Mouse (Mus musculus) limb, embryonic 12.5 days (tissue): Measurements from ENCODE around the gene Pimreg. TPM values are rescaled to one million over a fixed set of nuclear protein-coding genes. Genes with fewer than 3 reads are reported as not detected.

Experiments used
- ATAC-seq: fragments of 200-750 bp; cut with Nextera tagmentation; 2 replicates; pipeline ENCODE4 v1.8.0; 2017; ENCODE audit warnings: low read depth, moderate TSS enrichment; ENCODE audit not compliant: insufficient number of reproducible peaks, insufficient read depth, low FRiP score, low TSS enrichment
- H3K27ac ChIP-seq: fragments of 300-500 bp; sonication (generic); 2 replicates; pipeline ENCODE4 v1.5.1; 2016; ENCODE audit warnings: mild to moderate bottlenecking, moderate library complexity
- H3K27me3 ChIP-seq: fragments of 300-500 bp; sonication (generic); 2 replicates; pipeline ENCODE4 v1.6.1; 2016; ENCODE audit warnings: mild to moderate bottlenecking, moderate library complexity
- H3K36me3 ChIP-seq: fragments of 300-500 bp; sonication (generic); 2 replicates; pipeline ENCODE4 v1.6.1; 2016; ENCODE audit warnings: mild to moderate bottlenecking, moderate library complexity
- H3K4me1 ChIP-seq: fragments of 300-500 bp; sonication (generic); replicated peaks from 2 replicates; pipeline ENCODE4 v1.6.1; 2016
- H3K4me2 ChIP-seq: fragments of 300-500 bp; sonication (generic); 2 replicates; pipeline ENCODE4 v1.6.1; 2016; ENCODE audit warnings: mild to moderate bottlenecking, moderate library complexity
- H3K4me3 ChIP-seq: fragments of 300-500 bp; sonication (generic); replicated peaks from 2 replicates; pipeline ENCODE4 v1.5.1; 2016; ENCODE audit warnings: mild to moderate bottlenecking
- H3K9ac ChIP-seq: fragments of 300-500 bp; sonication (generic); replicated peaks from 2 replicates; pipeline ENCODE4 v1.6.1; 2016; ENCODE audit warnings: mild to moderate bottlenecking, moderate library complexity
- H3K9me3 ChIP-seq: fragments of 300-500 bp; sonication (generic); 2 replicates; pipeline ENCODE4 v1.6.1; 2016; ENCODE audit warnings: mild to moderate bottlenecking, moderate library complexity
- WGBS: fragments of 180-500 bp; shearing (Covaris S2); methylation state at CpG from one replicate; pipeline ENCODE4 v1.1.7; 2016; 5-methylcytosine and 5-hydroxymethylcytosine counted together
- polyA plus RNA-seq: library from polyadenylated mRNA; unstranded; fragments of >200 nt; fragmentation: Nextera tagmentation; extraction: Ambion mirVana; gene quantifications from 2 replicates; pipeline ENCODE4 v1.2.1, GENCODE M21; 2016

The Pimreg gene
- polyA plus RNA-seq, 1 experiment from 2014 or later, result 138 TPM

GRCm38 (mm10) chr11:72029143-72029542 is 12.7 kb upstream of the Pimreg start:
- H3K4me2 ChIP-seq, result peak overlapping the region; percentile 26; the same call in 1 of the 2 replicates
- no peaks in the 10 kb centered on the region for H3K9me3 ChIP-seq
- ATAC-seq, result peak; percentile 73
- H3K9ac ChIP-seq, result no peak overlapping the region
- 19% methylated on average over 23 of the region's 23 CpGs for WGBS
- H3K27me3 ChIP-seq, result peaks cover 23% of the 10 kb centered on the region
- H3K4me1 ChIP-seq, result no peaks in the 10 kb centered on the region
- H3K27ac ChIP-seq, result no peak overlapping the region
- H3K36me3 ChIP-seq, result no peaks in the 10 kb centered on the region
- H3K4me3 ChIP-seq, result no peak overlapping the region

GRCm38 (mm10) chr11:72031353-72031752 is 10.5 kb upstream of the Pimreg start:
- H3K27me3 ChIP-seq, result peaks cover 23% of the 10 kb centered on the region
- H3K36me3 ChIP-seq, result no peaks in the 10 kb centered on the region
- no peak overlapping the region for H3K27ac ChIP-seq
- no peak overlapping the region for H3K9ac ChIP-seq
- H3K4me3 ChIP-seq, result no peak overlapping the region
- H3K4me2 ChIP-seq, result no peak overlapping the region
- WGBS, result 93% methylated on average over 7 of the region's 7 CpGs
- H3K4me1 ChIP-seq, result no peaks in the 10 kb centered on the region
- no peaks in the 10 kb centered on the region for H3K9me3 ChIP-seq
- ATAC-seq, result no peak

- no peak overlapping the region for H3K4me2 ChIP-seq
- H3K27me3 ChIP-seq, result peaks cover 23% of the 10 kb centered on the region
- H3K36me3 ChIP-seq, result no peaks in the 10 kb centered on the region
- no peak overlapping the region for H3K27ac ChIP-seq
- no peak for ATAC-seq
- no peaks in the 10 kb centered on the region for H3K9me3 ChIP-seq
- 74% methylated on average over 4 of the region's 4 CpGs for WGBS
- H3K4me3 ChIP-seq, result no peak overlapping the region
- H3K4me1 ChIP-seq, result no peaks in the 10 kb centered on the region
- no peak overlapping the region for H3K9ac ChIP-seq
Observed at GRCm38 (mm10) chr11:72032091-72032490, 9.7 kb upstream of the Pimreg start.

GRCm38 (mm10) chr11:72032589-72032988 is 9.2 kb upstream of the Pimreg start:
- Histone ChIP-seq H3K4me2 (no peak overlapping the region), H3K9me3 (no peaks in the 10 kb centered on the region), H3K27ac (no peak overlapping the region), H3K9ac (no peak overlapping the region), H3K27me3 (peaks cover 23% of the 10 kb centered on the region), H3K4me3 (no peak overlapping the region), H3K36me3 (no peaks in the 10 kb centered on the region), H3K4me1 (no peaks in the 10 kb centered on the region)
- no peak for ATAC-seq
- 85% methylated on average over 3 of the region's 3 CpGs for WGBS

- WGBS, result 72% methylated on average over 4 of the region's 4 CpGs
- H3K4me2 ChIP-seq, result no peak within 1 kb of the TSS
- H3K36me3 ChIP-seq, result no peaks in the 10 kb centered on the region
- H3K27me3 ChIP-seq, result peaks cover 15% of the 10 kb centered on the region
- H3K4me1 ChIP-seq, result peaks cover 8% of the 10 kb centered on the region
- H3K27ac ChIP-seq, result no peak within 1 kb of the TSS
- no peak for ATAC-seq
- no peak within 1 kb of the TSS for H3K9ac ChIP-seq
- no peak within 1 kb of the TSS for H3K4me3 ChIP-seq
- H3K9me3 ChIP-seq, result no peaks in the 10 kb centered on the region
Observed at GRCm38 (mm10) chr11:72037409-72037808, 4.4 kb upstream of the Pimreg start, which contains the start of gene Aipl1. TSS of gene Aipl1 (minus strand) at chr11:72037509.

GRCm38 (mm10) chr11:72037996-72038395 is 3.8 kb upstream of the Pimreg start:
- Histone ChIP-seq H3K27ac (no peak overlapping the region), H3K4me1 (peaks cover 12% of the 10 kb centered on the region), H3K9ac (no peak overlapping the region), H3K4me3 (no peak overlapping the region), H3K36me3 (no peaks in the 10 kb centered on the region), H3K9me3 (no peaks in the 10 kb centered on the region), H3K4me2 (no peak overlapping the region), H3K27me3 (peaks cover 15% of the 10 kb centered on the region)
- no peak for ATAC-seq
- 2% methylated on average over 4 of the region's 4 CpGs for WGBS

- Histone ChIP-seq H3K4me3 (no peak overlapping the region), H3K9ac (no peak overlapping the region), H3K36me3 (peaks cover 10% of the 10 kb centered on the region; the same call in 1 of the 2 replicates), H3K9me3 (no peaks in the 10 kb centered on the region), H3K27me3 (peaks cover 15% of the 10 kb centered on the region), H3K4me2 (no peak overlapping the region), H3K4me1 (peaks cover 28% of the 10 kb centered on the region), H3K27ac (no peak overlapping the region)
- WGBS, result 58% methylated on average over 16 of the region's 16 CpGs
- ATAC-seq, result no peak
Observed at GRCm38 (mm10) chr11:72039599-72040386, 2.0 kb upstream of the Pimreg start.

GRCm38 (mm10) chr11:72041290-72041767 is 503 bp upstream of the Pimreg start:
- peaks cover 28% of the 10 kb centered on the region for H3K4me1 ChIP-seq
- ATAC-seq, result no peak
- peak overlapping the region; percentile 81 for H3K4me2 ChIP-seq
- H3K36me3 ChIP-seq, result peaks cover 26% of the 10 kb centered on the region
- H3K4me3 ChIP-seq, result peak overlapping the region; percentile 68
- H3K27ac ChIP-seq, result no peak overlapping the region
- WGBS, result 22% methylated on average over 6 of the region's 6 CpGs
- peak overlapping the region; percentile 72; the same call in 1 of the 2 replicates for H3K9ac ChIP-seq
- H3K9me3 ChIP-seq, result no peaks in the 10 kb centered on the region
- H3K27me3 ChIP-seq, result peaks cover 15% of the 10 kb centered on the region

- H3K27me3 ChIP-seq, result peaks cover 15% of the 10 kb centered on the region
- no peaks in the 10 kb centered on the region for H3K9me3 ChIP-seq
- H3K36me3 ChIP-seq, result peaks cover 34% of the 10 kb centered on the region
- H3K27ac ChIP-seq, result no peak overlapping the region
- H3K4me3 ChIP-seq, result peak overlapping the region; percentile 68
- peaks cover 28% of the 10 kb centered on the region for H3K4me1 ChIP-seq
- H3K9ac ChIP-seq, result peak overlapping the region; percentile 71
- peak overlapping the region; percentile 81 for H3K4me2 ChIP-seq
- no peak for ATAC-seq
- WGBS, result 2% methylated on average over 14 of the region's 14 CpGs
Observed at GRCm38 (mm10) chr11:72042631-72043030, 799 bp downstream of the Pimreg start.

GRCm38 (mm10) chr11:72044231-72044630 is 2.4 kb downstream of the Pimreg start:
- no peak overlapping the region for H3K4me3 ChIP-seq
- 90% methylated on average over 3 of the region's 3 CpGs for WGBS
- H3K27ac ChIP-seq, result no peak overlapping the region
- no peaks in the 10 kb centered on the region for H3K9me3 ChIP-seq
- H3K4me1 ChIP-seq, result peaks cover 28% of the 10 kb centered on the region
- no peak overlapping the region for H3K9ac ChIP-seq
- no peak for ATAC-seq
- H3K4me2 ChIP-seq, result peak overlapping the region; percentile 81
- peaks cover 34% of the 10 kb centered on the region for H3K36me3 ChIP-seq
- H3K27me3 ChIP-seq, result peaks cover 7% of the 10 kb centered on the region; the same call in 1 of the 2 replicates

GRCm38 (mm10) chr11:72048730-72049129 is 6.9 kb downstream of the Pimreg start:
- peaks cover 24% of the 10 kb centered on the region for H3K4me1 ChIP-seq
- no peak overlapping the region for H3K27ac ChIP-seq
- peaks cover 35% of the 10 kb centered on the region for H3K27me3 ChIP-seq
- no peak overlapping the region for H3K4me3 ChIP-seq
- no peak overlapping the region for H3K9ac ChIP-seq
- 72% methylated on average over 6 of the region's 6 CpGs for WGBS
- peaks cover 34% of the 10 kb centered on the region for H3K36me3 ChIP-seq
- H3K4me2 ChIP-seq, result no peak overlapping the region
- no peak for ATAC-seq
- H3K9me3 ChIP-seq, result no peaks in the 10 kb centered on the region
